Mouse (Mus musculus) brain, embryonic 14.5 days (tissue): Measurements from ENCODE around the gene Ankib1. TPM values are rescaled to one million over a fixed set of nuclear protein-coding genes. Genes with fewer than 3 reads are reported as not detected.
"Not testable (repeated sequence)": the region's sequence is repeated elsewhere in the genome, so short reads cannot be mapped to it uniquely, and the experiment has no call there.

Experiments
- DNase-seq: peaks from one replicate; pipeline ENCODE4 v3.0.0-alpha.2; 2011; ENCODE audit warnings: low read depth
- CTCF ChIP-seq: fragments of 200-500 bp; IDR thresholded peaks from 2 replicates; pipeline ENCODE4 v1.5.1; 2012; ENCODE audit warnings: inconsistent platforms, mild to moderate bottlenecking, moderate library complexity, borderline replicate concordance; ENCODE audit not compliant: insufficient read depth, insufficient read length; ENCODE audit errors: extremely low read depth
- POLR2A ChIP-seq: fragments of 200-500 bp; IDR thresholded peaks from 2 replicates; pipeline ENCODE4 v1.6.1; 2012; ENCODE audit warnings: mild to moderate bottlenecking, inconsistent platforms, borderline replicate concordance; ENCODE audit not compliant: poor library complexity, insufficient read depth, insufficient read length, severe bottlenecking; ENCODE audit errors: extremely low read depth
- polyA plus RNA-seq: library from polyadenylated mRNA; depleted of rRNA; stranded (reverse); fragments of >200 nt; gene quantifications from 2 replicates; pipeline ENCODE4 v1.2.3, GENCODE M21; 2012; rRNA removed

Ankib1 gene
- polyA plus RNA-seq, result 19.3 and 27.8 TPM in 2 replicates

- DNase-seq, result peak; percentile 96
- TF ChIP-seq POLR2A, result peak; percentile 90
- TF ChIP-seq CTCF, result no peak
Observed at GRCm38 (mm10) chr5:3802433-3803291, at the start of gene Ankib1, which contains the start of gene Krit1. Gene Ankib1 (minus strand): TSS chr5:3802925. Gene Krit1 (plus strand): TSS chr5:3803184.

- TF ChIP-seq CTCF, result no peak
- peak; percentile 21 for DNase-seq
Observed at GRCm38 (mm10) chr5:3845026-3845425, 42.3 kb upstream of the Ankib1 start, which contains the start of gene Lrrd1. Gene Lrrd1 (plus strand): TSS chr5:3845173.

GRCm38 (mm10) chr5:3834107-3834506 is 31.4 kb upstream of the Ankib1 start:
- TF ChIP-seq CTCF, result no peak
- TF ChIP-seq POLR2A, result no peak

DNA sequence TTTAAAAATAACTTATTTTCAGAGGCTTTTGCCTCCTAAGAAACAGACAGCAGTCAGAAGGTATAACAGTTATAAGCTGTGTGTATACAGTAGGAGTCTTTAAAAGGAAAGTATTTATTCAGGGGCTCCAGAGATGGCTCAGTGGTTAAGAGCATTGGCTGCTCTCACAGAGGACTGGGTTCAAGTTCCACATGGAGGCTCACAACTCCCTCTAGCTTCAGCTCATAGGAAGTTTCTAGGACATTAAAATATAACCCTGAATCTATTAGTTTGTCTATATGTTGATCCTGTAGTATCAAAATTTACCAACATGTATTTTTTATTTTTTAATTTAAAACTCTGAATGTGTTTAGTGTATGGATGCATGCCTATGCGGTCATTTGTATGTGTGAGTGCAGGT is 5.7 kb upstream of the Ankib1 start:
- DNase-seq, result no peak
- TF ChIP-seq CTCF (no peak), POLR2A (no peak)

More at GRCm38 (mm10) chr5:3834107-3834506, 31.4 kb upstream of the Ankib1 start:
- DNase-seq, result no peak

DNA sequence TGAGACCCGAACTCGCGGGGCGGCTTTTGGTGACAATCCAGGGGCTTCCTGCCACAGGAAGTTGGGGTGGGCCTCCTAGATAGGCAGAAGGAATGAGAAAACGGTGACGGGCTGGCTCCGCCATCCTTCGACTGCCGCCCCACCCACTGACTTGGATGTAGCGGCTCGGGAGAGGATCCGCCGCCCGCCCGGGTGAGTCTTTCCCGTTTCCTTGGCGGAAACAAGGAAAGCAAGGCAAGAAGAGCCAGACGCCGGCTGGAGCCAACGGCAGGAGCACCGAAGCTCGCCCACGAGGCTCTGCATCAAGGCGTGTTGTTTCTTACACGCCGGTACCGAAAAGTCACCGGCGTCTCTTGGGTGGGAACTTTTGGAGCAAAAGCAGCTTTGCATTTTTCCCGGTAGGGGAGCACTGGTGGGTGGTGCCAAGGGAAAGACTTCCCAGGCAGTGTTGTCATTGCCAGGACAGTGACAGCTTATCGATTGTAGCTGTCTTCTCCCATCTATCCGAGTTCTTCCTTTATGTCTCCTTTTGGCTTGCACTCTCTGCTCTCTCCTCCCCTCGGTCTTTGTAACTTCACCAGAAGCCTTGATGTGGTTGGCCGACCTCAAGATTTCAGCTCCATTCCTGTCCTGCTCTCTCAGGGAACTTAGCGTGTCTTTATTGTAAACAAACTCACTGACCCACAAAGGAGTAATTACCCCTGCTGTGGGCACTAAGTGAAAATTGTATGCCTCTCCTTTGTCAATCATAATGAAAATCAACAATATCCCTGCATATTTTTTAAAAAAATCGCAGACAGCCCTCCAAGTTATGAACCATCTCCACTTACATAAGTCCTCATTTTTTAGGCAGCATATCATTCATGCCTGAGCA is 804 bp upstream of the Ankib1 start:
- TF ChIP-seq POLR2A, result no peak
- TF ChIP-seq CTCF, result no peak
- no peak for DNase-seq

DNA sequence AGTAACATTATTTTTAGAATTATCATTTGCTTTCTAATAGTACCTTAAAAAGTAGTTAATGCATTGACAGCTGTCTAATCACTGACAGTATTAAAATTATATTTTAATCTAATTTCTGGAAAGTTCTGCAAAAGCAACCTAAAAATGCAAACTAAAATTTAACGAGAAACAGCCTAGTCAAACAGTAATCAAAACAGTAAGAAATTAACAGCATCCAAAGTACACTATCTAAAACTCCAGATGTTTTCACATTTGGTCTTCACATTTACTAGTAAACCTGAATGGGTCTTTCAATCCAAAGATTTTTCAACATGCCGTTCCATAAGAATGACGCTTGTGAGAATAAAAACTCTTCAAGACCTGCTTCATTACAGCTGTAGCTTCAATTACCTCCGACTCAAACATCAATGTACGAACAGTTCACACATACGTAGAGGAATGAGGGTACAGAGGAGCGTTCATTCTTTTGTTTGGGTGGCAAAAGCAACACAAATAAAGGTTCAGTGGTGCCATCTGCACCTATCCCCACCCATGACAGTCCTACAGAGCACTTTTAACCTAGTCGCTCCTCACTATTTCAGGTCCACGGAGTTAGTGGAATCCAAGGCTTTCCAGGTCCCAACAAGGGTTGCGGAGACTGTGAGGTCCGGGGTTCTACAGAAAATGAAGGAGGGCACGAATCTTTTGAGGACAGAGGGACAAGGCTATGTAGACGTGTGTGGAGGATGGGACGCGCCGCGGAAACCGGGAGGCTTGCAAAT is 873 bp downstream of the Ankib1 start:
- no peak for DNase-seq
- TF ChIP-seq POLR2A (no peak), CTCF (no peak)

DNA sequence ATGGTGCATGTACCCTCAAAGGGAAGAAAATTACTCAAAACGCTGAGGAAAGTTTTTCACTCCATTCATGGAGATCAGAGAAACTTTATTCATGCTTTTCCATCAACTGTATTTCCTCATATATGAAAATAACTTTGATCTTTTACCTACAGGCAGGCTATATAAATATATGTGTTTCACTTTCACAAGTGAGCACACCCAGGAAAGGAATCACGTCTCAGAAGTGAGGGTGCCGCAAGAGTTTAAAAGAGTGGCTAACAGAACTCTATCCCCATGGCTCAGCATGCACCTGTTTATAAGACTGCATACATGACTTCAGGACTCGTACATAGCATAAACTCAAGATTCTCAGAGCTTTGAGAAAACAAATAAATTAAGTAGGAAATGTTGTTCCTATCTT is 1.8 kb downstream of the Ankib1 start:
- TF ChIP-seq CTCF (no peak), POLR2A (no peak)
- no peak for DNase-seq

- DNase-seq, result no peak
- TF ChIP-seq POLR2A (no peak), CTCF (no peak)
Observed at GRCm38 (mm10) chr5:3800041-3800440, 2.7 kb downstream of the Ankib1 start.

DNA sequence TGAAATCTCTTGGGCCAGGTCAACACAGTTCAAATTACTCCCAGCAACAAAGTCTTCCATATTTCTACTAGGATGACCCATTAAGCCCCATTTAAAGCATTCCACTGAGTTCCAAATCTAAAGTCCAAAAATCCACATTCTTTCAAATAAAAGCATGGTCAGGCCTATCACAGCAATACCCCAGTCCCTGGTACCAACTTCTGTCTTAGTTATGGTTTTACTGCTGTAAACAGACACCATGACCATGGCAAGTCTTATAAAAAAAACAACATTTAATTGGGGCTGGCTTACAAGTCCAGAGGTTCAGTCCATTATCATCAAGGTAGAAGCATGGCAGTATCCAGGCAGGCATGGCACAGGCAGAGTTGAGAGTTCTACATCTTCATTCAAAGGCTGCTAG is 4.1 kb downstream of the Ankib1 start:
- not testable (repeated sequence) for DNase-seq

- not testable (repeated sequence) for DNase-seq
Observed at GRCm38 (mm10) chr5:3797101-3797500, 5.6 kb downstream of the Ankib1 start.

DNA sequence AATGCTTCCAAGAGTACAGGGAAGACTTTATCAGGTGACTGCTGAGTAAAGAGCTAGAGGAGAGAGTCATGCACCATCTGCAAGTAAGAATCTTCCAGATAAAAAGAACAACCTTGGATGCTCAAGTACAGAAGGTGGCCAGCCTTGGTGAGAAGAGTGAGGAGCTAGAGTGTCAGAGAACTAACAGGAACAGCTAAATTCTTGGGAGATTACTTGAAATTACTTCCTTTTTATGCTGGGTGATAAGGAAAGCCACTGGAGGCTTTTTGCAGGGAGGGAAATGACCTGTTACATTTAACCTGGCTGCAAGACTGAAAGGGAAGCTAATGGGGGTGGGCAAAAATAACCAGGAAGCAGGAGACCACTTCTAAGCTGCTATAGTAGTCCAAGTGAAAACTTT is 11.7 kb downstream of the Ankib1 start:
- no peak for TF ChIP-seq CTCF
- no peak for TF ChIP-seq POLR2A
- no peak for DNase-seq

GRCm38 (mm10) chr5:3787548-3787947 is 15.2 kb downstream of the Ankib1 start:
- TF ChIP-seq CTCF (no peak), POLR2A (no peak)
- DNase-seq, result no peak

DNA sequence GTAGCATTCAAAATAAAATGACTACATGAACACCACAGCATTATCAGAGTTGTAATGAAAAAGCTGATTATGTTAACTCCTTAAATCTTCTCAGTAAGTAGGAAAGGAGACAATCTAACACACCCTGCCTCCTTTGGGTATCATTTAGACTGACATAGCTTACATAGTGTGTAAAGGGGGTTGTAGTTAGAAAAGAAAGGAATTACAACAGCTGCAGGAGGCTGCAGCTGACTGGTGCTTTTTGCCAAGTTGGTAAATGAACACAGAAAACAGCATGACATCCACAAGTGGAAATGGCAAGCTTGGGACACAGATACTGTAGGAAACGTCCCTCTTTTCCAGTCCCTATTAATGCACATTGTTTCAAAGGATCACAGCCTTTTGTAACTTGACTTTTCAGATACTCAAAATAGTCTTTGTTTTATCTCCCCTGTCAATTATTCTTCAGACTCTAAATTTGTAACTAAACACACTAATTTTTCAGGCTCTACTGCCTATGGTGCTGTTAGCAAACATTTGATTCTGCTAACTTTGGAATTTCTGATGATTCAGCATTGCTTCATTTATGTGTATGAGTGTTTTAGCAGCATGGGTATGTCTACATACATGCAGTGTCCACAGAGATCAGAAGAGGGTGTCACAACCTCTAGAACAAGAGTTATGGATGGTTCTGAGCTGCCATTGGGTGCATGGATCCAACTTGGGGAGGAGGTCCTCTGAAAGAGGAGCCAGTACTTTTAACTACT is 17.8 kb downstream of the Ankib1 start:
- no peak for TF ChIP-seq CTCF
- TF ChIP-seq POLR2A, result no peak
- peak; percentile 15 for DNase-seq
